Mouse (Mus musculus) forebrain, embryonic 16.5 days (tissue): ENCODE measurements around the gene Krtap1-3. TPM values are rescaled to one million over a fixed set of nuclear protein-coding genes. Genes with fewer than 3 reads are reported as not detected.

Experiments
- ATAC-seq: fragments of 200-750 bp; cut with Nextera tagmentation; 2 replicates; pipeline ENCODE4 v1.8.0; 2017; ENCODE audit warnings: mild to moderate bottlenecking, moderate library complexity
- H3K27ac ChIP-seq: fragments of 300-500 bp; sonication (generic); 2 replicates; pipeline ENCODE4 v1.5.1; 2014; ENCODE audit warnings: low read length, control low read depth
- H3K27me3 ChIP-seq: fragments of 300-500 bp; sonication (generic); replicated peaks from 2 replicates; pipeline ENCODE4 v1.6.1; 2014; ENCODE audit warnings: low read length; ENCODE audit not compliant: control insufficient read depth, insufficient read depth
- H3K36me3 ChIP-seq: fragments of 300-500 bp; sonication (generic); 2 replicates; pipeline ENCODE4 v1.6.1; 2014; ENCODE audit not compliant: control insufficient read depth, insufficient read depth
- H3K4me1 ChIP-seq: fragments of 300-500 bp; sonication (generic); replicated peaks from 2 replicates; pipeline ENCODE4 v1.6.1; 2014; ENCODE audit warnings: low read length; ENCODE audit not compliant: control insufficient read depth, insufficient read depth
- H3K4me2 ChIP-seq: fragments of 300-500 bp; sonication (generic); 2 replicates; pipeline ENCODE4 v1.6.1; 2014; ENCODE audit warnings: mild to moderate bottlenecking, low read length, control low read depth
- H3K4me3 ChIP-seq: fragments of 300-500 bp; sonication (generic); replicated peaks from 2 replicates; pipeline ENCODE4 v1.5.1; 2014; ENCODE audit warnings: mild to moderate bottlenecking, low read length, control low read depth
- H3K9ac ChIP-seq: fragments of 300-500 bp; sonication (generic); replicated peaks from 2 replicates; pipeline ENCODE4 v1.6.1; 2014; ENCODE audit warnings: low read depth, low read length, control low read depth
- H3K9me3 ChIP-seq: fragments of 300-500 bp; sonication (generic); 2 replicates; pipeline ENCODE4 v1.6.1; 2016; ENCODE audit warnings: low read length; ENCODE audit not compliant: control insufficient read depth
- WGBS: fragments of 180-500 bp; shearing (Covaris S2); extraction: QIAGEN DNeasy Blood & Tissue Kit; methylation state at CpG from one replicate; pipeline ENCODE4 v1.1.7; 2014; 5-methylcytosine and 5-hydroxymethylcytosine counted together
- polyA plus RNA-seq: library from polyadenylated mRNA; unstranded; fragments of >200 nt; fragmentation: Nextera tagmentation; extraction: Ambion mirVana; gene quantifications from 2 replicates; pipeline ENCODE4 v1.2.1, GENCODE M21; 2015

The Krtap1-3 gene
- polyA plus RNA-seq, 1 experiment from 2014 or later = not detected

- Histone ChIP-seq H3K4me3 (no peak overlapping the region), H3K36me3 (no peaks in the 10 kb centered on the region), H3K27me3 (no peaks in the 10 kb centered on the region), H3K4me1 (no peaks in the 10 kb centered on the region), H3K9ac (no peak overlapping the region), H3K27ac (no peak overlapping the region), H3K4me2 (no peak overlapping the region), H3K9me3 (no peaks in the 10 kb centered on the region)
- ATAC-seq = no peak
- 28% methylated on average over 4 of the region's 4 CpGs for WGBS
These were observed 18.0 kb downstream of the Krtap1-3 start for GRCm38 (mm10) chr11:99573164-99573563.

GRCm38 (mm10) chr11:99566530-99566929, 24.6 kb downstream of the Krtap1-3 start, which contains the start of gene Krtap3-1:
Gene Krtap3-1, minus strand, starts transcription at chr11:99566630.
- Histone ChIP-seq H3K27ac (no peak within 1 kb of the TSS), H3K9me3 (no peaks in the 10 kb centered on the region), H3K9ac (no peak within 1 kb of the TSS), H3K27me3 (no peaks in the 10 kb centered on the region), H3K36me3 (no peaks in the 10 kb centered on the region), H3K4me2 (no peak within 1 kb of the TSS), H3K4me3 (no peak within 1 kb of the TSS), H3K4me1 (no peaks in the 10 kb centered on the region)
- ATAC-seq = no peak
- WGBS = 92% methylated on average over 7 of the region's 7 CpGs

- Histone ChIP-seq H3K4me3 (no peak overlapping the region), H3K27me3 (no peaks in the 10 kb centered on the region), H3K9ac (no peak overlapping the region), H3K36me3 (no peaks in the 10 kb centered on the region), H3K4me2 (no peak overlapping the region), H3K9me3 (no peaks in the 10 kb centered on the region), H3K27ac (no peak overlapping the region), H3K4me1 (no peaks in the 10 kb centered on the region)
- 88% methylated on average over 6 of the region's 6 CpGs for WGBS
- ATAC-seq = no peak
These were observed 28.6 kb downstream of the Krtap1-3 start for GRCm38 (mm10) chr11:99562580-99562979.

GRCm38 (mm10) chr11:99559366-99559765, 31.8 kb downstream of the Krtap1-3 start, which contains the start of gene Gm11939:
Gene Gm11939, minus strand, starts transcription at chr11:99559466.
- no peak for ATAC-seq
- no peak within 1 kb of the TSS for H3K27ac ChIP-seq
- H3K9me3 ChIP-seq = no peaks in the 10 kb centered on the region
- H3K9ac ChIP-seq = no peak within 1 kb of the TSS
- H3K27me3 ChIP-seq = no peaks in the 10 kb centered on the region
- H3K4me1 ChIP-seq = no peaks in the 10 kb centered on the region
- 92% methylated on average over 9 of the region's 9 CpGs for WGBS
- H3K4me3 ChIP-seq = no peak within 1 kb of the TSS
- no peaks in the 10 kb centered on the region for H3K36me3 ChIP-seq
- H3K4me2 ChIP-seq = no peak within 1 kb of the TSS

- H3K4me3 ChIP-seq = no peak overlapping the region
- H3K27me3 ChIP-seq = no peaks in the 10 kb centered on the region
- H3K36me3 ChIP-seq = no peaks in the 10 kb centered on the region
- no peaks in the 10 kb centered on the region for H3K9me3 ChIP-seq
- H3K4me1 ChIP-seq = no peaks in the 10 kb centered on the region
- WGBS = 91% methylated on average over 3 of the region's 3 CpGs
- H3K9ac ChIP-seq = no peak overlapping the region
- no peak overlapping the region for H3K27ac ChIP-seq
- no peak overlapping the region for H3K4me2 ChIP-seq
- ATAC-seq = no peak
These were observed 33.0 kb downstream of the Krtap1-3 start for GRCm38 (mm10) chr11:99557976-99558745.

- no peak for ATAC-seq
- WGBS = 67% methylated on average over 1 of the region's 2 CpGs
- Histone ChIP-seq H3K4me3 (no peak within 1 kb of the TSS), H3K36me3 (no peaks in the 10 kb centered on the region), H3K27me3 (no peaks in the 10 kb centered on the region), H3K27ac (no peak within 1 kb of the TSS), H3K9ac (no peak within 1 kb of the TSS), H3K4me2 (no peak within 1 kb of the TSS), H3K4me1 (no peaks in the 10 kb centered on the region), H3K9me3 (no peaks in the 10 kb centered on the region)
These were observed 34.4 kb downstream of the Krtap1-3 start, which contains the start of gene Krtap3-2 for GRCm38 (mm10) chr11:99556753-99557152. Gene Krtap3-2, minus strand, starts transcription at chr11:99556853.

GRCm38 (mm10) chr11:99556195-99556594, 34.9 kb downstream of the Krtap1-3 start:
- WGBS = 85% methylated on average over 2 of the region's 2 CpGs
- no peaks in the 10 kb centered on the region for H3K4me1 ChIP-seq

GRCm38 (mm10) chr11:99550765-99551164, 40.4 kb downstream of the Krtap1-3 start, which contains the start of gene Krtap3-3:
Gene Krtap3-3, minus strand, starts transcription at chr11:99550865.
- H3K4me1 ChIP-seq = no peaks in the 10 kb centered on the region
- no peak for ATAC-seq
- H3K36me3 ChIP-seq = no peaks in the 10 kb centered on the region
- 23% methylated on average over 4 of the region's 4 CpGs for WGBS
- H3K4me3 ChIP-seq = no peak within 1 kb of the TSS
- no peak within 1 kb of the TSS for H3K27ac ChIP-seq
- H3K27me3 ChIP-seq = no peaks in the 10 kb centered on the region
- no peaks in the 10 kb centered on the region for H3K9me3 ChIP-seq
- H3K4me2 ChIP-seq = no peak within 1 kb of the TSS
- no peak within 1 kb of the TSS for H3K9ac ChIP-seq

More at GRCm38 (mm10) chr11:99556195-99556594, 34.9 kb downstream of the Krtap1-3 start:
- Histone ChIP-seq H3K4me2 (no peak overlapping the region), H3K9ac (no peak overlapping the region), H3K4me3 (no peak overlapping the region), H3K9me3 (no peaks in the 10 kb centered on the region), H3K27me3 (no peaks in the 10 kb centered on the region), H3K36me3 (no peaks in the 10 kb centered on the region), H3K27ac (no peak overlapping the region)
- ATAC-seq = no peak

GRCm38 (mm10) chr11:99547892-99548291, 43.2 kb downstream of the Krtap1-3 start:
- no peak for ATAC-seq
- H3K4me2 ChIP-seq = no peak overlapping the region
- H3K27ac ChIP-seq = no peak overlapping the region
- H3K36me3 ChIP-seq = no peaks in the 10 kb centered on the region
- H3K27me3 ChIP-seq = no peaks in the 10 kb centered on the region
- no peak overlapping the region for H3K4me3 ChIP-seq
- no peaks in the 10 kb centered on the region for H3K4me1 ChIP-seq
- H3K9ac ChIP-seq = no peak overlapping the region
- H3K9me3 ChIP-seq = no peaks in the 10 kb centered on the region
